Mouse (Mus musculus): Measurements from ENCODE around the gene Clcn3. TPM values are rescaled to one million over a fixed set of nuclear protein-coding genes. Genes with fewer than 3 reads are reported as not detected.

The Clcn3 gene
- polyA plus RNA-seq, 1 experiment = 15.8 TPM

DNA sequence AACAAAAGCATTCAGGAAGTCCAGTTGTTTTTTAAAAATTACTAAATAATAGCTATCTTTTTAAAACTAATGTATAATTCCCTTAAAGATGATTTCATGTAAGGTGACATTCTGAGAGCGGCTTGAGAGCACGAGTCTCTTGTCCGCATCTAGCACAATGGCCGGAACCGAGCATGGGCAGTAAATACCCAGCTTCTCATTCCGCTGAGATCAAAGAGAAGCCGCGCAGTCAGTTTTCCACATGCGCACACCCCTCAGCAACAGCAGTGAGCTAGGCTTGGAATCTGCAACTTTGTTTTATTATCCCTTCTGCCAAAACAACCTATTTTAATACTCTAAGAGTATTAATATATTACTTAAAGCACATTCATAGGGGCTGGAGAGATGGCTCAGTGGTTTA, 6.3 kb downstream of the Clcn3 start:
- TF ChIP-seq POLR2A (IDR thresholded peaks at IDR 0.05; ENCODE audit: low read depth, low read length) = no peak
- TF ChIP-seq CTCF (IDR thresholded peaks at IDR 0.05; ENCODE audit: borderline replicate concordance, insufficient read depth, low read length) = no peak
- no peak overlapping the region for H3K4me3 ChIP-seq (ENCODE audit: insufficient read depth, low read length)
- H3K27ac ChIP-seq (ENCODE audit: insufficient read depth, low read length) = no peak overlapping the region
- H3K4me1 ChIP-seq (ENCODE audit: control insufficient read depth, insufficient read depth, low read length) = no peaks in the 10 kb centered on the region; the same call in 1 of the 2 replicates

DNA sequence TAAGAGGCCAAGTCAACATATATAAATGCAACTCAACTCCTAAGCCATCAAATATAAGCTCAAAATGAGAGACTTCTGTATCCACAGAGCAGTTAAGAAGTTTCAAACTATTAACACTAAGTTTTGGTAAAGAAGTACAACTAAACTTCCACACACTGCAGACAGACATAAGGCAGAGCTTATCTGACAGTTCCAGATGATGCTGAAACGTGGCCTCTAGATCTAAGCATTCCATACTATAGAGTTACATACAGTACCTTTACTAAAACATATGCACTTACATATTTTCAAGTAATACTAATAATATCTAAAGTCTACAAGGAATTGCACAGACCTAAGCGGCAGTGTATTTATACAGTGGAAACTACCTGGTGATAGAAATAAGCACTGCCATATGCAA, 8.3 kb downstream of the Clcn3 start:
- TF ChIP-seq POLR2A (IDR thresholded peaks at IDR 0.05; ENCODE audit: low read depth, low read length) = no peak
- no peak for TF ChIP-seq CTCF (IDR thresholded peaks at IDR 0.05; ENCODE audit: borderline replicate concordance, insufficient read depth, low read length)
- H3K4me1 ChIP-seq (ENCODE audit: control insufficient read depth, insufficient read depth, low read length) = no peaks in the 10 kb centered on the region
- H3K4me3 ChIP-seq (ENCODE audit: insufficient read depth, low read length) = no peak overlapping the region
- H3K27ac ChIP-seq (ENCODE audit: insufficient read depth, low read length) = no peak overlapping the region

DNA sequence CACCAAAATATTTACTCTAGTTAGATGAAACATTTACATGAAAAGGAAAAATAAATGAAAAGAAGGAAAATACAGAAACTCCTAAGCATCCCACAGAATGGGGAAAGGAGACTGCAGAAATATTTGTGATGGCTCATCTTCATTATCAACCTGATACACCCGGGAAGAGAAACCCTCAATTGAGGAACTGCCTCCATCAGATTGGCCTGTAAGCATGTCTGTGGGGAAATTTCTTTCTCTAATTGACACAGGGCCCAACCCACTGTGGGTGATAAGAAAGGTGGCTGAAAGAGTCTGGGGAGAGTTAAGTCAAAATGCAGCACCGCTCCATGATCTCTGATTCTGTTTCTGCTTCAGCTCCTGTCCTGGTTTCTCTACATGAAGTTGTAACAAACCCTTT, 9.7 kb downstream of the Clcn3 start:
- no peak overlapping the region for H3K27ac ChIP-seq (ENCODE audit: insufficient read depth, low read length)
- TF ChIP-seq CTCF (IDR thresholded peaks at IDR 0.05; ENCODE audit: borderline replicate concordance, insufficient read depth, low read length) (no peak), POLR2A (IDR thresholded peaks at IDR 0.05; ENCODE audit: low read depth, low read length) (no peak)
- H3K4me3 ChIP-seq (ENCODE audit: insufficient read depth, low read length) = no peak overlapping the region
- no peaks in the 10 kb centered on the region for H3K4me1 ChIP-seq (ENCODE audit: control insufficient read depth, insufficient read depth, low read length)

DNA sequence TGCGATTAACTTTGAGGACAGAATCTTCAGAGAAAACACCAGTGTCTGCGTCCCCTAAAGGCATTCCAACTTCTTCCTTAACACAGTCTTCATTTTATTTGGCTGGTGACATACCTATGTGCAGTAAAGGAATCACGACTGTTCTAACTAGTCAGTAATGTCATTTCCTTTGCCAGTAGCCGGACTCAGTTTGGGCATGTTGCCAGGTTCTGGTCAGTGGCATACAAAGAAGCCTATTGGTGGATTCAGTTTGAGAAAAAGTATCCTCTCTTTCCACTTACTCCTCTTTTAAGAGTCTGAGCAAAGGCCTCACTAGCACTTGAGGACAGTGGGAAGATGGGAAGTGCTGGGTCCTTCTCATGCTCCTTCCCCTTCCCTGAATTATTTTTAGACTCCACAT, 11.3 kb downstream of the Clcn3 start:
- no peak overlapping the region for H3K27ac ChIP-seq (ENCODE audit: insufficient read depth, low read length)
- TF ChIP-seq CTCF (IDR thresholded peaks at IDR 0.05; ENCODE audit: borderline replicate concordance, insufficient read depth, low read length) (no peak), POLR2A (IDR thresholded peaks at IDR 0.05; ENCODE audit: low read depth, low read length) (no peak)
- no peak overlapping the region for H3K4me3 ChIP-seq (ENCODE audit: insufficient read depth, low read length)
- H3K4me1 ChIP-seq (ENCODE audit: control insufficient read depth, insufficient read depth, low read length) = no peaks in the 10 kb centered on the region

DNA sequence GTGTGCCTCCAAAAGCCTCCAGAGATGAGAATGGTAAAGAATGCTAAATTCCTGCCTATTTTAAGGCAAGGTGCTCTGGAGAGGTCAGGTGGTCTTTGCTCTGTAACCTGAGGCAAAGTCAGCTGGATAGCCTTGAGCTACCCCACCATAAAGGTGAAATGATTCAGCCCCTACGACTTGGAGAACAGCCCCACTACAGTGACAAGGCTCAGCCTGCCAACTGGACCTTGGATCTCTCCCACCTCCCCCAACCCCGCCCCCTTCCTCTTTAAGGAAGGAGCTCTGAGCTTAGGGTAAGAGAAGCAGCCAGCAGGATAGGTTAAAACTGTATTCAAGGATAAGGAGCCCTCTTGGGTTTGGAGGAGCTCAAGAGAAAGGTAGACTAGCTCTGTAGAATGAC, 14.0 kb downstream of the Clcn3 start:
- Histone ChIP-seq H3K4me3 (ENCODE audit: insufficient read depth, low read length) (no peak overlapping the region), H3K27ac (ENCODE audit: insufficient read depth, low read length) (no peak overlapping the region), H3K4me1 (ENCODE audit: control insufficient read depth, insufficient read depth, low read length) (no peaks in the 10 kb centered on the region)
- TF ChIP-seq CTCF (IDR thresholded peaks at IDR 0.05; ENCODE audit: borderline replicate concordance, insufficient read depth, low read length) = no peak
- TF ChIP-seq POLR2A (IDR thresholded peaks at IDR 0.05; ENCODE audit: low read depth, low read length) = no peak

DNA sequence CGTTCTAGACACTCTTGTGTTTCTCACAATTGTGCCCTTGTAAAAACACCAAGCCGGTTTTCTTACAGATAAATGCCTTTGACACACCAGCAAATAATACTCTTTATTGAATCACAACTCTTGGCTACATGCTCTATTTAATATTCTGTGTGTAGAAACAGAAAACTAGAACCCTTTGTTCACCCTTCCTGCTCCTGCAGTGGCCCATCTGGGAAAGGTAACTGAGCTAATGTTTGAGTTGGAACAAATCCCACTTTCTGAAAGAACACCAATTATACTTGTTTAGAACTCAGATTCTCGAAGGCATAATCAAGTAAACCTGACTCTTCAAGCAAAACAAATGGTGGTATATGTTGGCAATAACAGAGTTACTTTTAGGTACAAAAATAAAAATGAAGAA, 17.4 kb downstream of the Clcn3 start:
- Histone ChIP-seq H3K4me1 (ENCODE audit: control insufficient read depth, insufficient read depth, low read length) (no peaks in the 10 kb centered on the region), H3K4me3 (ENCODE audit: insufficient read depth, low read length) (no peak overlapping the region), H3K27ac (ENCODE audit: insufficient read depth, low read length) (no peak overlapping the region)
- TF ChIP-seq CTCF (IDR thresholded peaks at IDR 0.05; ENCODE audit: borderline replicate concordance, insufficient read depth, low read length) (no peak), POLR2A (IDR thresholded peaks at IDR 0.05; ENCODE audit: low read depth, low read length) (no peak)

DNA sequence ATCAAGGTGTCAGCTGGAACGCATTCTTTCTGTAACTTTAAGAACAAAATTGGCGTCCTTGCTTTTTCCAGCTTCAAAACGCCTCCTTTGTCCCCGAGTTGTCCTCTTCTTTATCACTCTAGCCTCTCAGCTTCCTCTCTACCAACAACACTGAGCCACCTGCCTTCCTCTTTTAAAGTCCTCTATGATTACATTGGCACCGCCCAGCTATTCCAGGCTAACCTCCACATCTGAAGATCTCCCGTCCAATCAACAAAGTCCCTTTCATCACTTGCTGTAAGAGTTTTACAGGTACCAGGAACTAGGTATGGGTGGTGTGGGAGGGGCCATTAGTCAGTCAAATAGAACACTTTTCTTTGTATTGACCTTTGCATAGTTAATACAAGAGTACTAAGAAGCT, 17.8 kb downstream of the Clcn3 start:
- TF ChIP-seq POLR2A (IDR thresholded peaks at IDR 0.05; ENCODE audit: low read depth, low read length) = no peak
- no peak for TF ChIP-seq CTCF (IDR thresholded peaks at IDR 0.05; ENCODE audit: borderline replicate concordance, insufficient read depth, low read length)
- Histone ChIP-seq H3K4me3 (ENCODE audit: insufficient read depth, low read length) (no peak overlapping the region), H3K27ac (ENCODE audit: insufficient read depth, low read length) (no peak overlapping the region), H3K4me1 (ENCODE audit: control insufficient read depth, insufficient read depth, low read length) (no peaks in the 10 kb centered on the region)

DNA sequence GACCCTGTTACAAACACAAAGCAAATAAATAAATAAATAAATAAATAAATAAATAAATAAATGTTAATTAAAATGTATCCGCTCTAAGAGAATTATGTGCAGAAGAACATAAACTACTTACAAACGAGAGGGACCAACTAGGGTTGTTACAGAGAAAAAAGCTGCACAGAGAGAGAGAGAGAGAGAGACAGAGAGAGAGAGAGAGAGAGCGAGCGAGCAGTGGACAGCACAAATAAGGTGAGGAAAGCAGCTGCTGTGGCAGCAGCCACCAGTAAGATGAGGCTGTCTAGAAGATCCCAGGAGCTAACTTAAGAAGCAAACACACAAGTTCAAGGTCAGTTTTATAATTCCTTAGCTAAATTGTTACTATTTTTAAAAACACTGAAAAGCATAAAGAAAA, 18.6 kb downstream of the Clcn3 start:
- no peak overlapping the region for H3K27ac ChIP-seq (ENCODE audit: insufficient read depth, low read length)
- no peaks in the 10 kb centered on the region for H3K4me1 ChIP-seq (ENCODE audit: control insufficient read depth, insufficient read depth, low read length)
- H3K4me3 ChIP-seq (ENCODE audit: insufficient read depth, low read length) = no peak overlapping the region
- TF ChIP-seq POLR2A (IDR thresholded peaks at IDR 0.05; ENCODE audit: low read depth, low read length) = no peak
- no peak for TF ChIP-seq CTCF (IDR thresholded peaks at IDR 0.05; ENCODE audit: borderline replicate concordance, insufficient read depth, low read length)

DNA sequence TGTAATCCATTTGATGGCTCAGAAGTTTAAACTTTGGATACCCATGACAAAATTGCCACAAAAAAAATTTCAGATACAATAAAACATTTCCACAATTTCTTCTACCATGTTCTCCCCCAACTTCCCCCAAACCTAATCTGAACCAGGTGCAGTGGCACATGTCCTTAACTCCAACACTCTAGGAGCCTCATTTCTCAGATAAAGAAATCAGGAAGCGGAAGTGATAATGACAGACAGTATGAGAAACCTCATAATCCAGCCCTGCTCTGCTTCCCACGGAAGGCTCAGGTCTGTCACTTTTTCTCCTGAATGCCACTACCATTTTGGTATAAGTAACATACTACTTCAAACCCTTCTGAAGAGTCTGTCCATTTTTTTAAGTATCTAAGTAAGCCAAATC, 19.2 kb downstream of the Clcn3 start:
- H3K4me1 ChIP-seq (ENCODE audit: control insufficient read depth, insufficient read depth, low read length) = no peaks in the 10 kb centered on the region
- no peak overlapping the region for H3K4me3 ChIP-seq (ENCODE audit: insufficient read depth, low read length)
- no peak for TF ChIP-seq CTCF (IDR thresholded peaks at IDR 0.05; ENCODE audit: borderline replicate concordance, insufficient read depth, low read length)
- TF ChIP-seq POLR2A (IDR thresholded peaks at IDR 0.05; ENCODE audit: low read depth, low read length) = no peak
- no peak overlapping the region for H3K27ac ChIP-seq (ENCODE audit: insufficient read depth, low read length)

DNA sequence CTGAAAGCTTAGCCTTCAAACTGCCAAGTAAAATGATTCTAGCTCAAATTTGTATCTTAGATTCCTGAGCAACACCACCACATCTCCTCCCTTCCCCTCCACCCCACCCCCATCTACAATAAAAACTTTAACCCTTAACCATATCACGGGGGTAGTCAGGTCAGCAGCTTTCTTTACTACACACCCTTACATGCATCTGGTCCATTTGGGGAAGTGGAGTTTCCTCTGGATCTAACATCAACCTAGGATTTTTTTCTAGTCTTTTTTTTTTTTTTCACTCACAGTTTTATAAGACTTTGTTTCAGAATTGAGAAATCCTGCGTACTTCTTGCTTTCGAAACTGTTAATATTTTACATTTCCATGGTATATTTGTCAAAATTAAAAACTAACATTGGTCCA, 20.3 kb downstream of the Clcn3 start:
- Histone ChIP-seq H3K27ac (ENCODE audit: insufficient read depth, low read length) (no peak overlapping the region), H3K4me1 (ENCODE audit: control insufficient read depth, insufficient read depth, low read length) (no peaks in the 10 kb centered on the region), H3K4me3 (ENCODE audit: insufficient read depth, low read length) (no peak overlapping the region)
- no peak for TF ChIP-seq CTCF (IDR thresholded peaks at IDR 0.05; ENCODE audit: borderline replicate concordance, insufficient read depth, low read length)
- no peak for TF ChIP-seq POLR2A (IDR thresholded peaks at IDR 0.05; ENCODE audit: low read depth, low read length)

DNA sequence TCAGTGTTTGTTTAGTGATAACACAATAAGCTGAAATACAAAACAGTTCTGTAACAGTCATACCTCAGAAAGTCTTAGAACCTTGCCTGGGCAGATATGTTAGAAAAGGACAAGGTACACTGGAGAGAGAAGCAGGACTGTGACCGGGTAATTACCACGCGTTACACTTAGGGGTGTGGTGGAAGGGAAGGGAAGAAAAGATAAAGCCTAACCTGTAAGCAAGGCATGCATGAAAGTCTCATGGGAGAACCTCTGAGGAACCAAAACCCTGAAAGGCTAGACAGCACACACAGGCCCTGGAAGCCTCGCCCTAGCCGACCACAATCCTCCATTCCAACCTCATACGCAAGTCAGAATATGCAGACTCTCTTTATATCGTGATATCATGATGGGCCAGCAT, 26.3 kb downstream of the Clcn3 start:
- H3K27ac ChIP-seq (ENCODE audit: insufficient read depth, low read length) = no peak overlapping the region
- TF ChIP-seq CTCF (IDR thresholded peaks at IDR 0.05; ENCODE audit: borderline replicate concordance, insufficient read depth, low read length) (no peak), POLR2A (IDR thresholded peaks at IDR 0.05; ENCODE audit: low read depth, low read length) (no peak)
- H3K4me1 ChIP-seq (ENCODE audit: control insufficient read depth, insufficient read depth, low read length) = peaks cover 5% of the 10 kb centered on the region
- H3K4me3 ChIP-seq (ENCODE audit: insufficient read depth, low read length) = no peak overlapping the region

Measured in embryonic fibroblast, embryonic 13.5 days (primary cell).